Mouse (Mus musculus): ENCODE results near the gene Ncam1.

- TF ChIP-seq CTCF (IDR thresholded peaks at IDR 0.05; ENCODE audit: borderline replicate concordance, control insufficient read depth, extremely low read depth, insufficient read depth, low read length, poor library complexity) (no peak), POLR2A (IDR thresholded peaks at IDR 0.05; ENCODE audit: control insufficient read depth, extremely low read depth, insufficient read depth, low read length, poor library complexity) (no peak)
These were observed 17.5 kb downstream of the Ncam1 start for GRCm38 (mm10) chr9:49781016-49781772.

Measured in thymus, adult 2 months (tissue).